Mouse (Mus musculus): ENCODE measurements at regions not wholly inside any gene's neighbourhood (a gene's known extent, or its start where the extent isn't known, plus 50 kb on each side); places are given as distances from the start of the nearest gene placed in this dataset.
A peak's percentile ranks its signal among the peaks of the same experiment; 100 is the strongest.
"Not testable (repeated sequence)": the region's sequence is repeated elsewhere in the genome, so short reads cannot be mapped to it uniquely, and the experiment has no call there.

DNA sequence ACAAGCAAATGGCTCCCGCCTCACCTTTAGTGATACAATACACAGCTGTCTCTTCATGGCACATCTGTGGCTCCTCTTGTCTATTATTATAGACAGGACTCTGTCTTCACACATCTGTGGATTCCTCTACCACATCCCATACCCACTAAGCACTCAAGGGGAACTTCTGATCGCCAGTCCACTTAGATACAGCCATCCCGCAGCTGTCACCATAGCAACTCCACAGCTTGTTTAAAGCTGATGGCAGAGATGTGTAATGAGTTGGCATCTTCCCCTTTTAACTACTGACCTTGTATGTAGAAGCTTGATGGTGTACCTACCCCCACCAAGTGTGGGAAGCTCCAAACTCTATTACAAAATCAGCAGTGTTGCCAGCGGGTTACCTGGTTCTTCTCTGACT, 109.5 kb upstream of the Pfn2 start:
- no peak for DNase-seq (ENCODE audit: low read depth, low spot score)

DNA sequence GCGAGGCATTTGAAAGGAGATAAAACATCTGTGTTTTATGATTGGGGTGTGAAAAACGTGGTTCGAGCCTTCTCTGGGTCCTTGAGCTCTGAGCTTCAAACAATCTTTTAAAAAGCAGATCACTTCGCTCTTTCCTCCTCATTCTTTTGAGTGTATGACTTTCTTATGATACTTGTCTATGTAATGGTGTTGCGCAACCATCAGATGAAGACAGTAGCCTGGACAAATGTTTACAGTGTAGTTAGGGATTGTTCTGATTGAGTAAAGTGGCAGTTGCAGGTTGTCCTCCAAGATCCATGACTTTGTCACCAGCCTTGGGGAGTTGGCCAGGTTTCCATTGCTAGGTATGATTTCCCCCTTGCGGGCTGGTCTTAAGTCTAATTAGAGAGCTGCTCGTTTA, 116.1 kb upstream of the Pfn2 start:
- no peak for DNase-seq (ENCODE audit: low read depth, low spot score)

DNA sequence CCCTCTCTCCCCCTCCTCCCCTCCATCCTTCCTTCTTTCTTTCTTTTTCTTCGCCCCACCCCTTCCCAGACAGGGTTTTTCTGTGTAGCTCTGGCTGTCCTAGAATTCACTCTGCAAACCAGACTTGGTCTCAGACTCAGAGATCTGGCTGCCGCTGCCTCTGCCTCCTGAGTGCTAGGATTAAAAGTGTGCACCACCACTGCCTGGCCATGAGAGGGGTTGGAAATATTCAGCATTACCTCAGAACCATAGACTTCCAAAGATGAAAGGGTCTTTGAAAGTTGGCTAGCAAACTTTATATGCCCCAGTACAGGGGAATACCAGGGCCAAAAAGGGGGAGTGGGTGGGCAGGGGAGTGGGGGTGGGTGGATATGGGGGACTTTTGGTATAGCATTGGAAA, 122.7 kb upstream of the Pfn2 start:
- not testable (repeated sequence) for DNase-seq (ENCODE audit: low read depth, low spot score)

DNA sequence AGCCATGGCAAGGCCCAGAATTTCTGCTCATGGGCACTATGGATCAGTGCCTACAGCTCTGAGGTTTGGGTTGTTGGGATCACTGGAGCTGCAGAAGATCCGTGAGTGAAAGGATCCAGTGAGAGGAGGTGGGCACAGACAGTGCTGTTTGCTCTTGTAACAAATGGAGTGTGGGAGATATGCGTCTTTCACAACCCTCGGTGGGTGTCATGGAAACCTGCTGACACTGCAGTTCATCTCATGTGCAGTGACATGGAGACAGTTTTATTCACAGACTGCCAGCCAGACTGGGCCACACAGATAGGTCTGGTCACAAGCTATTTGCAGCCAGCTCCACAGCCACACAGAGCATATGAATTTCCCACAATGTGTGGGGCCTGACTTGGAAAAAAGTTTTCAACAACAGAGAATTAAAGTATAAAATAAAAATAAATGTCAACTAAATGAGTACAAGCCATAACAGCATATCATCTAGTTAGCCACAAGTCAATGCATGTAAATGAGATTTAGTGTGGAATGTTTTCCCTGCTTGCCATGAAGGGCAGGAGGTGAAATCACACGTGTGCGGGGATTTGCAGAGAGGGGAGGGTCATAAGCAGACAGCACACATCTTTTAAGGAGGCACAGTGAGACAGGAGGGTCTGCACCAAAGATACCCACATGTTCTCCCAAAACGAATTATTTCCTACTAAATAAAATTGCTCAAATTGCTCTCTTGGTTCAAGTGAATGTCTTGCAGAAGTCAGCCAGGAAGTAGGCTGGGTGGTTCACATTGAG, 124.8 kb upstream of the Pfn2 start:
- no peak for DNase-seq (ENCODE audit: low read depth, low spot score)

DNA sequence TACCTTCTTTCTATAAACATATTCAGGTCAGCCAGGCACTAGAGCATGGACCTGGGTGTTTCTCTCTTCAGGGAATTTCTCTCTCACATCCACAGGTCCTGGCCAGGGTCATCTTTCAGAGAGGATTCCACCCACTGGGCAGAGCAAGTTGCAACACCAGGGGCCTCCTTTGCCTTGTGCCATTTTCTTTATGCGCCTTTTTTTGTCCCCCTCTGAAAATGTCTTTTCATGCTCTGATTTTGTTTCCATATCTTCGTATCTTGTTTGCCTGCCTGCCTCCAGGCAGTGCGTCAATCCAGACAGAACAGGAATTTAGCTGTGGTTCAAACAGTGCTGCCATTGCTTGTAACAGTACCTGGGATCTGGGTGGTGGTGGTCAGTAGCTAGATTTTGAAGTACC, 125.7 kb upstream of the Pfn2 start:
- DNase-seq (ENCODE audit: low read depth, low spot score), result no peak

DNA sequence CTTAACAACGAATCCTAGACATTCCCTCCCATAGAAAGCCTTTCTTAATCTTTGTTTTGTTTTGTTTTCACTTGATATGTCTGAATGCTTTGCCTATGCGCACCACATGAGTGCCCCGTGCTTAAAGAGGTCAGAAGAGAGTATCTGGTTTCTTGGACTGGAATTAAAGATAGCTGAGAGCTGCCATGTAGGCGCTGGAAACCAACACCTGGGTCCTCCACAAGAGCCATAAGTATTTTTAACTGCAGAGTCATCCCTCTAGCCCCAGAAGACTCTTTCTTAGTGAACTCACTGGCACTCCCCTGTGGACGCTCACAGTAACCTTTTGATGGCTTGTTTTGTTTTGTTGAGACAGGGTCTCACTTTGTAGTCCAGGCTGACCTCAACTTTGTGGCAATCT, 127.5 kb upstream of the Pfn2 start:
- no peak for DNase-seq (ENCODE audit: low read depth, low spot score)

DNA sequence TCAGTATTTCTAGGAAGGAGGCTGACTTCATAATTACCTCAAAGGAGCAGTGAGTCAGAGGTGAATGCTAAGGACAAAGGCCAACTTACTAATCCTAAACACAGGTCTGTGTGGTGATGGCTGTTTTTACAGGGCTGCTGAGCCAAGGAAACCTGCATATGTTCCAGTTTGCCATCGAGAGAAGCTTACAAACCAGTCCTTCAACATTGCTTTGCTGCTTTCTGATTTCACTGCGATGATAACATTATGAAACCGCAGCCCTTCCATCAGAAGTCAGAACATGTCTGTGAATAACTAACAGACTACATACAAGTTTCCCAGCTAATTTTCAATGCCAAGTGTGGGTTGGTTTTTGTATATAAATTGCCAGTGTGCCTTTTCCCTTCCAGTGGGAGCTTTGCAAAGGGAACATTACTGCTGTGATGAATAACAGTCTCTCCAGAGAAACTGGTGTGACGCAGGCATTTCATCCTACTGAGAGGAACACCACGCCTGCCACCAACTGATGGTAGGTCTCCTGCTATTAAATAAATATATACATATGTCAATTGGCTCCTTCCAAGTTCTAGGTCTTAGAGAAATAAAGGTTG, 128.9 kb upstream of the Pfn2 start:
- DNase-seq (ENCODE audit: low read depth, low spot score), result no peak

DNA sequence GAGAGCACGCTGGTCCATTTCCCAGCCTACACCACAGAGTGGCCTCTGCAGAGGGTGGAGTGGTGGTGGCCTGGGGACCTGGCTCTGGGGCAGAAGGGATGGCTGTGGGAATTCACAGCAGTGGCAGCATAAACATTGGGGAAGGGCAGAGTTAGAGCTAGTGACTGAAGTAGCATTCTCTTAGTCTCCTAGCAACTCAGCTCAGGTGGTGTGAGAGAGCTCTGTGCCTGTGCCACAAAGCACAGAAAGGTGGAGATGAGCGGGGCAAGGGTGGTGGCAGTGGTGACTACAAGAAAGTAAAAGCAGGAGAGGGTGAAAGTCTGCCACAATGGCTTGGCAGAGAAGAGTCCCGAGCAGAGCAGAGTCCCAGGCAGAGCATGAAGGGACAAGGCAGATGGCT, 140.3 kb upstream of the Pfn2 start:
- DNase-seq (ENCODE audit: low read depth, low spot score), result no peak

DNA sequence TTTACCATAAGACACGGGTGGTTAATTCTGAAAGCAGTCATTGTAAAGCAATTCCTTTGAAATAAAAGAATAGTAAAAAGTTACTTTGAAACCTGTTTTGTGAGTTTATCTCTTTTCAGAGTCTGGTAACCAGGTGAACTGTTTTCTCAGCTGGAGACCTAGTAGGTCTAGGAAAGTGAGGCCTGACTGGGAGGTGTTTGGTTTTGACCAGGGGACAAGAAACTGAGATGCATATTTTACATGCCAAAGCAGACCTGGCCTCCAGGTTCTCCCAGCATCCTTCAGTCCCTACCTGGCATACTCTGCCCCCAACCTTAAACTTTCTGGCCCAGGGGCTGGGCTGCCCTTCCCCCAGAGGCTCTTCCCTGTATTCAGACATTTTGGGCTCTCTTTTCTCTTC, 142.9 kb upstream of the Pfn2 start:
- no peak for DNase-seq (ENCODE audit: low read depth, low spot score)

DNA sequence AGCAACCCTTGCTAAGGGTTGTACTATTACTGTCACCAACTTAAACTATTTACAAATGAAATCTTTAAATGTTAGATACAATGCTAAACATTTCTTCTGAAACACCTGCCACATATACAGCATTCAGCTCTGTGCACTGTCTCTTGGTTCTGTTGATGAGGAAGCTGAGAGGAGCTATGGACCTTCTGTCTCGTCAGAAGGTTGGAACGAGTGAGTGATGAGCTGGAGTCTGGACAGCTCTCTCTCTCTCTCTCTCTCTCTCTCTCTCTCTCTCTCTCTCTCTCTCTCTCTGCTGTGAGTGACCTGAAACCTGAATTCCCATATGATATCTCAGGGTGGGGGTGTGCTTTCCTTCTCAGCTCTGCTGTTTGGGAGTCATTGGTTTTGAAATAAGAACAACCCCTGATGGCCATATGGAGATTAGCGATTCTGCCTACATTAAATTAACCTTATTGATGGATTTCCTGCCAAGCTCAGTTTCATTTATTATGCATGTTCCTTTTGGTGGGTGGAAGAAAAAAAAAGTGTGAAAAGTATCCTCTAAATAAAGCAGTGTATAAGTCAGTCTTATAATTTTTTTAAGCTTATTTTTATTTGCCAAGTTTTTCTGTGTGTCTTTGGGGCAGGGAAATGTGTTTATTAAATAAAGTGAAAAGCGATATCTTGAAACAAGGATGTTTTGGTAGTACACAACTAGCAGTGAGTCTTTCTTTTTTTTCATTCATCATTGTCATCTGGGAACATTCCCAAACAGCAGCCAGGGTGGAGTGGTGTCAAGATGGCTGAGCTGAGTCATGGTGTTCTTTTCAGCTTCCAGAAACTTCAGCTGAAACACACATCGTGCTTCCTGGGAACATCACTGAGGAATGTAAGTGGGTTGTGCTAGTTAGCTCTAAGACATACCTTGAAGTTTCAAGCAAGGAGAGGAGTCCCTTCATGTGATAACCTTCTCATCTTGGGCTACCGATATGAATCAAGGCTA, 150.5 kb upstream of the Pfn2 start:
- DNase-seq (ENCODE audit: low read depth, low spot score), result no peak

DNA sequence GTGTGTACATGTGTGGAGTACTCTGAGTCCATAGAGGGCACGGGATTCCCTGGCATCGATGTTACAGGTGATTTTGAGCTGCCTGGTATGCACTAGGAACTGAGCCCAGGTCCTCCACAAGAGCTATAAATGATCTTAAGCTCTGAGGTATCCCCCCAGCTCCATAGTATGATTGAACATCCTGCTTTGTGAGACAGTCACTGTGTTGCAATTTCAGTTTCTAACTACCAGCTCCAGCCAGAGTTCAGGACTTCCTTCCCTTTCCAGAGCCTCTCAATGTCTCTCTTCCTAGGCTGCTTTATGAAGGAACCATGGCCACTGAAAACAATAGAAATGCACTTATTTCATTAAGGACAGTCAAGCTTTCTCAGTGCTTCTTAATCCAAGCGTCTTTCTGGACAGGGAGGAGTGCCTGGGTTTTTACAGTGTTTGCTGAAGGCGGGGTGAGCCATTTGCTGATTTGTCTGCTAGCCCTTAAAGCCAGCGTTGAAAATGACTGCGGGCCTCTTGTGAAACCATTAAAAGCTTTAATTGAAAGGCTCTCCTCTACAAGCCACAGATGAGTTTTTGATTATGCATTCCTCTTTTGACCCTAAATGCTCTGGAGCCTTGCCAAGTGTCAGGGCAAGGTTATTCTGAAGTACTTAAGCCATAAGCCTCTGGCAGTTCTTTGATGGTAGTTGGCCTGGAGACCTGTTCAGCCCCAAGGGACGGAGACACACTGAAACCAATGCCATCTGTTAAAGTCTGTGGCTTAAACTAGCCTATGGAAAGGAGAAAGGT, 155.1 kb upstream of the Pfn2 start:
- peak; percentile 40 for DNase-seq (ENCODE audit: low read depth, low spot score)

DNA sequence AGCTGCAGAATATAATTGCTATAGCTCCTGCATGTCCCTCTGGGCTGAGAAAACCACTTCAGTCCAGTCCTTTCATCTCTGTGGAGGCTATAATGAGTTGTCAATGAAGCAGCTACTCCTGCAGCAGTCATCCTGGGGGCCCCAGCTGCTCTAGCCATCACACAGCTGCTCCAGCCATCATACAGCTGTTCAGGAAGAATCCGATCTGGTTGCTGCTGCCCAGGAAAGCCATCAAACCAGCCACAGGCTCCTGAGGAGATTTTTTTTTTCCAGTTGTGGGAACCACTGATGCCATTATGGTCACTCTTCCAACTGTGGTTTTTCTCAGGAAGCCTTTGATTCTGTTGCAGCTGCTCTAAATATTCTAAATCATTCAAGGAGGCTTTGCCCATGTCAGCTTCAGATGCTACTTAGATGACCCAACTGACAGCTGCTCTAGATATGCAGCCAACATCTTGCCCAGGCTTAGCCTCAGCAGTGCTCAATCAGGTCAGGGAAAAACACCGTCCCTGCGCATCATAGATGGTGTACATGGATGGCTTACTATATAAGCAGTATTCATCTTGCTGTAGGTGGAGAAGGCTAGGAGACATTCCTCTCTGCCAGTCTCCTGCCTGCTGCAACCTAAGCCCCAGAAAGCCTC, 177.0 kb upstream of the Pfn2 start:
- no peak for DNase-seq (ENCODE audit: low read depth, low spot score)

DNA sequence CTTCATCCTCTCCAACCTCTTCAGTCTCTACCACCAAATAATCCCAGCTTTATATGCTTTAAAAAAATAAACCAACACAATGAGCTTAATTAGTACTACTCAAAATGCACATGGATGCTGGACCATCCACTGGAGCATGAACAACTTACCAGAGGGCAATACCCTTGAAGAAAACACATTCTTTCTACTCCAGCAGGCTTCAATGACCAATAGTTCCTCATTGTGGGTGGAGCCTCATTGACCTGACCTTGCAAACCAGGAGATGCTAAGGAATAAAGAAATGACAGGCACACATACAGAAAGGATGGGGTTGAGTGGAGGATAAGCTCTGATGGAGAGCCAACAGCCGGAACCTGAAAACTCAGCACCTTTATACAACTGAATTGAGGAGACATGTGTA, 201.7 kb upstream of the Pfn2 start:
- no peak for DNase-seq (ENCODE audit: low read depth, low spot score)

DNA sequence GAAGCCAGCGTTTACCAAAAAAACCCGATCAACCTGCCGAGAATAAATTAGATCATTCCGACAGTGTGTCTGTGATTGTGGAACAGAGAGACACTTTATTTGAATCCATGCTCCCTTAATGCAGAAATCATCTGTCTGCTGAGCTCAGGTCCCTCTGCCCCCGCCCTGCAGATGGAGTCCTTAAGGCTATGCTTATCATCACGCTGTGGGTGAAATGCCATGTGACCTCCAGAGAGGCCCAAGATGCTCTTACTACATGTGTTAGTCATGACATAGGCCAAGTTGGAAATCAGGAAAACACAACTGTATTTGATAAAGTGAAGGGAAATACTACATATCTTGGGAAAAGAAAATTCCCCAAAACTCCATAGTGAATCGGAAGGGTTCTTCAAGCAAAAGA, 206.8 kb upstream of the Pfn2 start:
- DNase-seq (ENCODE audit: low read depth, low spot score), result no peak

DNA sequence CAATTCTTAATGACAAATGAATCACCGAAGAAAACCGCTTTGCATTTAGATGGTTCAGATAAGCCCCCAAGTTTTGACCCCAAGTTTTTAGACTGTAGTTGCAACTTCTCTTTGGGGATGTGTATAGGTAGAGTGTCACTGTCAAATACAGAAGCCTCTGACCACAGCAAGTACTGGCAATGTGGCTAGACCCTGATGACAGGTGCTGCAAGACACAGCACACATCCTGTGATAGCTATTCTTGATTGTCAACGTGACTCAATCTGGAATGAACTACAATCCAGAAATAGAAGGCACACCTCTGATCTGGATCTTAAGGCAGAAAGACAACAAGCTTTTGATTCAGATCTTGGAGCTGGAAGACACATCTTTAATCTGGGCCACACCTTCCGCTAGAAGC, 207.3 kb upstream of the Pfn2 start:
- DNase-seq (ENCODE audit: low read depth, low spot score), result no peak

DNA sequence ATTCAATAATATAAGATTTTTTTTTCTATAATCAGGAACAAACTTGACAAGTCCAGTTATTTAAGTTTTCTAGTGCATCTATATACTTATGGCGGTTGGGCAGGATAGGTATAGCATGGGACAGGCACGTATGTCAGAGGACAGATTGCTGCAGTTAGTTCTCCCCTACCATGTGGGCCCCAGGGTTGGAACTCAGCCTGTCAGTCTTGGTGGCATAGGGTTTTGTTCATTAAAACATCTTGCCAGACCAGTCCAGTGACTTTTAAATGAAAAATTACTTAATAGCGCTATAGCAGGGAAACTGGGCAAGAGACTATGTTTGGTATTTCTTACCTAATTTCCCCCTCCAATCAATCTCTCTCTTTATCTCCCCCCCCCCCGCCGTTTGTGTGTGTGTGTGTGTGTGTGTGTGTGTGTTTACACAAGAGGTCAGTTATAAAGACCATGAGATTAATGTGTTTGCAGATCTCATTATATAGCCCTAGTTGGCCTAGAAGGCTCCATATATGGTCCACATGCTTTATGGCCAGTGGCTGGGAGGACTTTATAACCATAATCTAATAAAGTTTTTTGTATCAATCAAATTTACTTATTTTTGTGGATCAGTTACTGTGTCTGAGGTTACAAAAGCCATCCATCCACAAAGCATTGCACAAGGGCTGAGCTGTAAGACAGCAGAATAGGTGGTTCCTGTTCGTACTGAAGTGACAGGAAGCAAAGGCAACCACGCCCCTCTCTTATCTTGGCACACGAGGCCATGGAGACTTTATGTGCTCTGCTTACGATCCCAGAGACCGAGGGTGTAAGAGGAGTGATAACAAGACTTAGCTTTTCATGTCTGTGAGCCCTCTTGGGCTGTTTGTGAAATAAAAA, 208.5 kb upstream of the Pfn2 start:
- no peak for DNase-seq (ENCODE audit: low read depth, low spot score)

DNA sequence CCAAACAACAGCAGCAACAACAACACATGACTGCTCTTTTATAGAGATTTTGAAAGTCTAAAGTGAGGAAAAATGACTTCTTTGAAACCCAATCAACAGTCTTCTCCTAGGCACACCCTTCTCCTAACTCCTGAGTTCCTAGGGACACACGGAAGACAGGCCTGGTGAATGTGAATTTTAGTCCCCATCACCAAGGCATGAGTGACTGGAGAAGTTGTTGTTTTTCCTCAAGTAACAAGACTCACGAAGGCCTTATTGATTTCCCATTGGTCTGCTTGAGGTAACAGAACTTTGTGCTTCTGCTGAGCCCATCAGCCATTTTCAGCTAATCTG, 209.2 kb upstream of the Pfn2 start:
- DNase-seq (ENCODE audit: low read depth, low spot score), result no peak

DNA sequence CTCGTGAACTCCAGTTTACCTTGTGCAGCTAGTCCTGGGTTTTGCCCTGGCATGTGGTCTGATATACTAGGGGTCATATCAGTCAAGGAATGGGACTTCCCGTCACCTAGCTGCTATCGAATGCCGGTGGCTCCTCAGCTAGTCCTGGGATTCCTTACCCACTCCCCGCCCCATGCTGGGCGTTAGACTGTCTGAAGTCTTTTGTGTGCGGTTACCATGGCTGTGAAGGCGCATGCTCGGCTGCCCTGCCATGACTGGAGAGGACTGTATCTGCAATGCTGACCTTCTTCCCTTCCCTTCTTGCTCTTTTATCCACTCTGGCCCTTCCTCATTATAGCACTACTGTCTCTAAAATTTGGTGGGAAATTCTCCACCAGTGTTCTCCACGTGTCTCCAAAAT, 210.3 kb upstream of the Pfn2 start:
- DNase-seq (ENCODE audit: low read depth, low spot score), result no peak

DNA sequence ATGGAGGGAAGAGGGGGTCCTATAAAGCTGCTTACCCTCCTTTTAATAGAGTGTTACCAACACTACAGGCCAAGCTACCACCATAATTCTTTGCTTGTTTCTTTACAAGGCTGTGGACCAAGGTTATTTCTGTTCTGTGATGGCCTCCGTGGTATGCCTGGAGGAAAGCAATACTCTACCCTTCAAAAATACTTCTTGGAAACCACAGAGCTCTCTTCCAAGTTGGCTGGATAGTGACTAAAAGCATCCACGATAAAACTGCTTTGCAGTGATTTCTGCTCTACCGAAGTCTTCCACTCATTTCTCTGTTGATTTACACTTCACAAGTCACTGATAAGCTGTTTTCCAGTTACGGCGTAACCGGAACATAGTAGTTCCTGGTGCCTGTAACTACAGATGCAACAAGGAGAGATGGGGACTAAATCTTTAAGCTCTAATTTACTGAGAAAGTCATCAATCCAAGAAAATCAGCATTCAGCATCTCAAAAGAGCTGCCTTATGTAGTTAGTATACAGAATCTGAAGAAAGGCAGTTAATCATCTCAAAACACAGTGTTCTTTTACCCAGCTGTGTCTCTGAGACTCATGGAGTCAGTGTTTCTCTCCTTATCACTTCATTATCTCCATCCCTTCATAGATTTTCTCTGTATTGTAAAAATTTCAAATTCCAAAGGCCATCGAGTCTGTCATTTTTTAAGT, 216.1 kb upstream of the Pfn2 start:
- no peak for DNase-seq (ENCODE audit: low read depth, low spot score)

DNA sequence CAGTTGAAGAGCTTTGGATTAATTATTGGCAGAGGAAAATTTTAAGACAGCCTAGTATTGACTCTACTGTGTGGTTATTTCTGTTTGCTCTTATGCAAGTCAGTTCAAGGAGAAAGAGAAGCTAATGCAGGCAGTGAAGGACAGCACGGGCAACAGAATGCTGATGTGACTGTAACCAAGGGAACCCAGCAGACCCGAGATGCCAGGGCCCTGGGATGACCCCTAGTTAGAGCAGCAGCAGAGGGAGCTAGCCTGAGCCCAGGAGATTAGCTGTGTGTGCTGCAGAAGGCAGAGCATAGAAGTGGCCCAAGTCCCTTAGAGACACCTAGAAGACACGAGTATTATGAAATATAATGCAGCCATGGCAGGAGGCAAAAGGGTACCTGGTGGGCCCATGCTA, 223.7 kb upstream of the Pfn2 start:
- DNase-seq (ENCODE audit: low read depth, low spot score), result no peak
